Mouse (Mus musculus): ENCODE results near the gene Hspa12a. TPM values are rescaled to one million over a fixed set of nuclear protein-coding genes. Genes with fewer than 3 reads are reported as not detected.

Hspa12a gene
- polyA plus RNA-seq, 1 experiment from 2014 or later, result 21.8 TPM

- Histone ChIP-seq H3K4me1 (ENCODE audit: control insufficient read depth, insufficient read depth, low read length) (no peaks in the 10 kb centered on the region), H3K4me3 (ENCODE audit: low read depth, low read length) (no peak overlapping the region), H3K27me3 (replicated peaks; ENCODE audit: control insufficient read depth, insufficient read depth, low read length) (no peaks in the 10 kb centered on the region), H3K9ac (ENCODE audit: low read length) (no peak overlapping the region), H3K36me3 (ENCODE audit: control insufficient read depth, insufficient read depth, low read length) (no peaks in the 10 kb centered on the region), H3K4me2 (ENCODE audit: low read length) (no peak overlapping the region), H3K9me3 (replicated peaks; ENCODE audit: control insufficient read depth, low read length) (no peaks in the 10 kb centered on the region), H3K27ac (ENCODE audit: low read depth, low read length) (no peak overlapping the region)
- no peak for DNase-seq (ENCODE audit: low spot score)
- WGBS, result 85% methylated on average over 2 of the region's 2 CpGs
- ATAC-seq, result no peak
Observed at GRCm38 (mm10) chr19:58878560-58878959, 64.9 kb downstream of the Hspa12a start.

- H3K4me2 ChIP-seq (ENCODE audit: low read length), result no peak overlapping the region
- no peak overlapping the region for H3K4me3 ChIP-seq (ENCODE audit: low read depth, low read length)
- H3K36me3 ChIP-seq (ENCODE audit: control insufficient read depth, insufficient read depth, low read length), result no peaks in the 10 kb centered on the region
- no peak for DNase-seq (ENCODE audit: low spot score)
- no peaks in the 10 kb centered on the region for H3K4me1 ChIP-seq (ENCODE audit: control insufficient read depth, insufficient read depth, low read length)
- no peak for ATAC-seq
- H3K27me3 ChIP-seq (replicated peaks; ENCODE audit: control insufficient read depth, insufficient read depth, low read length), result no peaks in the 10 kb centered on the region
- H3K27ac ChIP-seq (ENCODE audit: low read depth, low read length), result no peak overlapping the region
- WGBS, result 80% methylated on average over 3 of the region's 3 CpGs
- H3K9me3 ChIP-seq (replicated peaks; ENCODE audit: control insufficient read depth, low read length), result no peaks in the 10 kb centered on the region
- no peak overlapping the region for H3K9ac ChIP-seq (ENCODE audit: low read length)
Observed at GRCm38 (mm10) chr19:58873536-58873935, 69.9 kb downstream of the Hspa12a start.

DNA sequence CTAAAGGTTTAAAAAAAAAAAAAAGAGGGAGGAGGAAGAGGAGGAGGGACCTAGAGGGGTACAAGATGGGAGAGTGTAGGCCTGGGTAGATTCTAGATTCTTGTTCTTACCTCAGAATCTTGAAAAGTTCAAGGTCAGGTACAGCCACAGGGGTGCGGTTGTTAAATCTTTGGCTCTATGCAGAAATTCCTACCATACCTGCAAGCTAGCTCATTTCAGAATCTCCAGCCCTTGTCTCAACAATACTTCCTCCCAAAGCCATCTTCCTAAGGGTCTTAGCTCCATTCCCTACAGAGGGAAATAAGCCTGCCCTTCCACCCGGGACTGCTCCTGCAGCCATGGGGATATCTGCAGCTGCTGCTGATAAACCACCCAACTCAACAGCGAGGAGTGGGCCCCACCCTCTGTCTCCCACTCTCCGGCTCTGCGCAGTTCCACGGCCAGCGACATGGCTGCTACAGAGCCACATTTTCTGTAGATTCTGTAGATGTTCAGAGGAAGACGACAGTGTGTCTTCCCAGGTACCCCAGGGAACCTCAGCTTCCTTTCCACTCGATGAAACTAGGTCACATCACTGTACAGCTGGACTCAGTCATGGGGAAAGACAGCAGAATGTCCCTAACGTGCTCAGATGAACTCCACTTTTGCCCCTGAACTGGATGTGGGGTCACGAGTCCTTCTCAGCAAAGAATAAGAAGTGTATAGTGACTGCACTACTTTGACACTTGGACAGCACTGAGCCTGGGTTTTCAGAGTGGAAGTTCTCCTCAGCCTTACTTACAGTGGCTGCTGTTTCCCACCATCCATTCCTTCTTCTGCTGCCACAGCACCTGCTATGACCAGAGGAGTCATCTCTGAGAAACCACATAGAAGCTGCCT is 70.8 kb downstream of the Hspa12a start:
- Histone ChIP-seq H3K4me2 (ENCODE audit: low read length) (no peak overlapping the region), H3K36me3 (ENCODE audit: control insufficient read depth, insufficient read depth, low read length) (no peaks in the 10 kb centered on the region), H3K4me3 (ENCODE audit: low read depth, low read length) (no peak overlapping the region), H3K9ac (ENCODE audit: low read length) (no peak overlapping the region), H3K9me3 (replicated peaks; ENCODE audit: control insufficient read depth, low read length) (no peaks in the 10 kb centered on the region), H3K27ac (ENCODE audit: low read depth, low read length) (no peak overlapping the region), H3K4me1 (ENCODE audit: control insufficient read depth, insufficient read depth, low read length) (no peaks in the 10 kb centered on the region), H3K27me3 (replicated peaks; ENCODE audit: control insufficient read depth, insufficient read depth, low read length) (no peaks in the 10 kb centered on the region)
- no peak for DNase-seq (ENCODE audit: low spot score)
- 84% methylated on average over 11 of the region's 11 CpGs for WGBS
- ATAC-seq, result no peak

DNA sequence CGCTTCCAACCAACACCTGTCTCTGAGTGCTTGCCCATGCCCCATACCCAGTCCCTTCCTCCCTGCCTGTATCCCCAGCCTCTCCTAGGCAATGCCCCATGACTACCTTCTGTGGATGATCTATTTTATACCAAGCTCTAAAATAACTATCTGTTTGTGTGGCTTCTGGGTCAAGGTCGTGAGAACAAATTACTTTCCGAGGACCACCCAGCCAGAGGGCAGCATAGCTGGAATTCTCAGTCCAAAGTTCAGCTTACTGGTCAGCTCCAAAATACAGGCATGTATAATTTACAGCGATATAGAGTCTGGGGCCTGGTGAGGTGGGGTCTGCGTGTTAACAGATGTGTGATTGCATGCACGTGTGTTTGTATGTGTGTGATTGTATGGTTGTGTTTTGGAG is 71.6 kb downstream of the Hspa12a start:
- 86% methylated on average over 6 of the region's 6 CpGs for WGBS
- no peak for ATAC-seq
- no peak overlapping the region for H3K4me3 ChIP-seq (ENCODE audit: low read depth, low read length)
- no peaks in the 10 kb centered on the region for H3K36me3 ChIP-seq (ENCODE audit: control insufficient read depth, insufficient read depth, low read length)
- H3K27me3 ChIP-seq (replicated peaks; ENCODE audit: control insufficient read depth, insufficient read depth, low read length), result no peaks in the 10 kb centered on the region
- H3K4me1 ChIP-seq (ENCODE audit: control insufficient read depth, insufficient read depth, low read length), result no peaks in the 10 kb centered on the region
- no peak overlapping the region for H3K27ac ChIP-seq (ENCODE audit: low read depth, low read length)
- H3K9ac ChIP-seq (ENCODE audit: low read length), result no peak overlapping the region
- no peak overlapping the region for H3K4me2 ChIP-seq (ENCODE audit: low read length)
- no peak for DNase-seq (ENCODE audit: low spot score)
- no peaks in the 10 kb centered on the region for H3K9me3 ChIP-seq (replicated peaks; ENCODE audit: control insufficient read depth, low read length)

GRCm38 (mm10) chr19:58866651-58867050 is 76.8 kb downstream of the Hspa12a start:
- Histone ChIP-seq H3K9me3 (replicated peaks; ENCODE audit: control insufficient read depth, low read length) (no peaks in the 10 kb centered on the region), H3K36me3 (ENCODE audit: control insufficient read depth, insufficient read depth, low read length) (no peaks in the 10 kb centered on the region), H3K4me3 (ENCODE audit: low read depth, low read length) (no peak overlapping the region), H3K9ac (ENCODE audit: low read length) (no peak overlapping the region), H3K27ac (ENCODE audit: low read depth, low read length) (no peak overlapping the region), H3K4me2 (ENCODE audit: low read length) (no peak overlapping the region), H3K4me1 (ENCODE audit: control insufficient read depth, insufficient read depth, low read length) (no peaks in the 10 kb centered on the region), H3K27me3 (replicated peaks; ENCODE audit: control insufficient read depth, insufficient read depth, low read length) (no peaks in the 10 kb centered on the region)
- ATAC-seq (no peak), DNase-seq (ENCODE audit: low spot score) (no peak)
- WGBS, result 93% methylated on average over 4 of the region's 4 CpGs

DNA sequence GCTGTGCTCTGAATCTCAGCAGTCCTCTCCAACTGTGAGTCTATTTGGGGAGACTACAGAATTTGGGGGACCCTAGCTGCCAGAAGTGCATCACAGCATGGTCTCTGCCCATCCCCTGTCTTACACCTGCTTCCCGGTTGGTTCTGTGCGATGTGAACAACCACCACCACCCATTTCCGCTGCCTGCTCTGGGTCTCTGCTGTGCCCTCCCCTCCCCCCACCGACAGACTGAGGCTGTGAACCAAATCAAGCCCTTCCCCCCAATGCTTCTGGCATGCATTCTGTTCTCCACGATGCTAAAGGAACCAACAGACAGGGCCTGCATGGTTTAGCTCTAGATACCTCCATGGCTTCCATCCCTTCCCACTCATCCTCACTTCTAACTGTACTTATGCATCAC is 78.2 kb downstream of the Hspa12a start:
- Histone ChIP-seq H3K9me3 (replicated peaks; ENCODE audit: control insufficient read depth, low read length) (no peaks in the 10 kb centered on the region), H3K36me3 (ENCODE audit: control insufficient read depth, insufficient read depth, low read length) (no peaks in the 10 kb centered on the region), H3K27me3 (replicated peaks; ENCODE audit: control insufficient read depth, insufficient read depth, low read length) (no peaks in the 10 kb centered on the region), H3K27ac (ENCODE audit: low read depth, low read length) (no peak overlapping the region), H3K9ac (ENCODE audit: low read length) (no peak overlapping the region), H3K4me3 (ENCODE audit: low read depth, low read length) (no peak overlapping the region), H3K4me2 (ENCODE audit: low read length) (no peak overlapping the region), H3K4me1 (ENCODE audit: control insufficient read depth, insufficient read depth, low read length) (0 out of 2 replicates have a peak, but pooled peaks cover 4% of the 10 kb centered on the region)
- DNase-seq (ENCODE audit: low spot score) (no peak), ATAC-seq (no peak)
- 54% methylated on average over 5 of the region's 5 CpGs for WGBS

DNA sequence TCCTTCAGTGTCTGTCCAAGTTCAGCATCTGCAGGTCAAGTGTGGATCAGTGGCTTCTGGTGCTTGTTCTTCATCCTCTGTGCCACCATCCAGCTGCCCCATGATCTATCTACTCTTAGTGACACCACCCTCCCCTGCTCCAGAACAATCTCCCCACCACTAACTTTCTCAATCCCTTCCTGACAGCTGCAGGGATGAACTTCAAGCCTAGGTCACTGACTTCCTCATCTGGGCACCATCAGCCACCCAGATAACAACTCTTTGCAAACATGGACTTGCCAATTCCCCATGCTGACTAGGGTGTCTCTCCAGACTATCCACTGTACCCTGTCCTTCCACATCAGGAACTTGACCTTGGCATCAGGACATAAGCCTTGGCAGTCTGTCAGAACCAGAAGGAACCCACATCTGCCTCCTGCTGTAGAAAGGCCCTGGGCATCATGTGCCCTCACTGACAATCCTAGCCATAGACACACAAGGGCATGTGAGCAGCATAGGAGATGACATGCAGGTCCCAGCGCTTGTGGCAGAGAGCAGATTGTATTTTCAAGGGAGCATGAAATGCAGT is 79.4 kb downstream of the Hspa12a start:
- WGBS, result 96% methylated on average over 1 of the region's 1 CpGs

GRCm38 (mm10) chr19:58861174-58861760 is 82.2 kb downstream of the Hspa12a start:
- ATAC-seq (no peak), DNase-seq (ENCODE audit: low spot score) (no peak)
- H3K27ac ChIP-seq (ENCODE audit: low read depth, low read length), result no peak overlapping the region
- H3K9me3 ChIP-seq (replicated peaks; ENCODE audit: control insufficient read depth, low read length), result no peaks in the 10 kb centered on the region
- no peaks in the 10 kb centered on the region for H3K36me3 ChIP-seq (ENCODE audit: control insufficient read depth, insufficient read depth, low read length)
- H3K4me2 ChIP-seq (ENCODE audit: low read length), result peak overlapping the region; percentile 90
- 0 out of 2 replicates have a peak, but pooled peaks cover 11% of the 10 kb centered on the region for H3K4me1 ChIP-seq (ENCODE audit: control insufficient read depth, insufficient read depth, low read length)
- peak overlapping the region; percentile 68 for H3K9ac ChIP-seq (ENCODE audit: low read length)
- H3K27me3 ChIP-seq (replicated peaks; ENCODE audit: control insufficient read depth, insufficient read depth, low read length), result 0 out of 2 replicates have a peak, but pooled peaks cover 4% of the 10 kb centered on the region
- 25% methylated on average over 12 of the region's 12 CpGs for WGBS
- H3K4me3 ChIP-seq (ENCODE audit: low read depth, low read length), result peak overlapping the region; percentile 56

More for the DNA sequence above, 79.4 kb downstream of the Hspa12a start:
- H3K27ac ChIP-seq (ENCODE audit: low read depth, low read length), result no peak overlapping the region
- H3K9me3 ChIP-seq (replicated peaks; ENCODE audit: control insufficient read depth, low read length), result no peaks in the 10 kb centered on the region
- 0 out of 2 replicates have a peak, but pooled peaks cover 4% of the 10 kb centered on the region for H3K27me3 ChIP-seq (replicated peaks; ENCODE audit: control insufficient read depth, insufficient read depth, low read length)
- no peak for ATAC-seq
- H3K4me1 ChIP-seq (ENCODE audit: control insufficient read depth, insufficient read depth, low read length), result 0 out of 2 replicates have a peak, but pooled peaks cover 11% of the 10 kb centered on the region
- no peak overlapping the region for H3K9ac ChIP-seq (ENCODE audit: low read length)
- no peak overlapping the region for H3K4me2 ChIP-seq (ENCODE audit: low read length)
- no peak overlapping the region for H3K4me3 ChIP-seq (ENCODE audit: low read depth, low read length)
- DNase-seq (ENCODE audit: low spot score), result no peak
- no peaks in the 10 kb centered on the region for H3K36me3 ChIP-seq (ENCODE audit: control insufficient read depth, insufficient read depth, low read length)
